Mouse (Mus musculus): Measurements from ENCODE around the gene Mptx1. TPM values are rescaled to one million over a fixed set of nuclear protein-coding genes. Genes with fewer than 3 reads are reported as not detected.
"Not testable (repeated sequence)": the region's sequence is repeated elsewhere in the genome, so short reads cannot be mapped to it uniquely, and the experiment has no call there.

Gene Mptx1
- not detected in 2 replicates for polyA plus RNA-seq (2014; fragmentation: Nextera tagmentation; extraction: Ambion mirVana)

DNA sequence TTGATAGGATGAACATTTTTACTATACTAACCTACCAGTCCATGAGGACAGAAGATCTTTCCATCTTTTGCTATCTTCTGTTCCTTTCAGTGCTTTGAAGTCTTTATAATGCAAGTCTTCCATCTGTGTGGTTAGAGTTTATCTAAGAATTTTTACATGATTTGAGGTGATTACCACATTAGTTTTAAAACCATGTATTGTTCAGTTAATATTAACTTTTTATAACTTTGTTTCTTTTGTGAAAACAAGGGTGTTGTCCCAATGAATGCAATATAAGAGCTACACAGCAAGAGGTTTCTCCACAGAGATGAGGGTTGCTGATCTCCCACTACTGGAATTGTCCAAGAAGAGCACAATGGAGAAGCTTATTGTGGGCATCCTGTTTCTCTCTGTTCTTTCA is at the start of gene Mptx1:
Gene Mptx1, plus strand, starts transcription at position 301 of the 400 bp plus-strand sequence.
- Histone ChIP-seq H3K27ac (ENCODE audit: low read depth, low read length) (no peak within 1 kb of the TSS), H3K36me3 (ENCODE audit: control insufficient read depth, insufficient read depth, low read length) (no peaks in the 10 kb centered on the region)
- ATAC-seq (ENCODE audit: low read depth), result no peak

DNA sequence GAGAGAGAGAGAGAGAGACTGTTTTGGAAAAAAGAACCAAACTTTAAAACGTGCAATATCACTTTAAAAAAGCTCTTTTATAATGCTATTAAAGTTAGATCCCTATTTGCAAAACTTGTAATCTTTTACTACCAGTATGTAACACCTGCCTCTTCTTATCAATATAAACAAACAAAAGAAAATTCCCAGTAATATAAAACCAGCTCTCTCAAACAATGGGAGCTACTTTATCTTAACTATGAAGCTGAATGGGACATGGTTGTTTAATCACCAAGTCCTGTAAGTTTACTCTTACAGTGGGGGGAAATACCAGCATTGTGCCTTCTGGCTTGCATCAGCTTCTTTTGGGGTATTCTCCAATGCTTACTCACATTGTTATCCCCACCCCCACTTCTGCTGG is 27.2 kb upstream of the Mptx1 start:
- Histone ChIP-seq H3K9me3 (ENCODE audit: control insufficient read depth, low read length) (no peaks in the 10 kb centered on the region), H3K4me3 (ENCODE audit: low read depth, low read length) (no peak overlapping the region), H3K9ac (replicated peaks; ENCODE audit: low read depth, low read length) (no peak overlapping the region), H3K27ac (ENCODE audit: low read depth, low read length) (no peak overlapping the region), H3K4me1 (ENCODE audit: control insufficient read depth, insufficient read depth, low read length) (no peaks in the 10 kb centered on the region), H3K4me2 (ENCODE audit: low read depth, low read length) (no peak overlapping the region), H3K36me3 (ENCODE audit: control insufficient read depth, insufficient read depth, low read length) (no peaks in the 10 kb centered on the region), H3K27me3 (ENCODE audit: control insufficient read depth, insufficient read depth, low read length) (no peaks in the 10 kb centered on the region)
- no peak for ATAC-seq (ENCODE audit: low read depth)
- 67% methylated on average over 1 of the region's 1 CpGs for WGBS

More for the DNA sequence above, at the start of gene Mptx1:
- Histone ChIP-seq H3K27me3 (ENCODE audit: control insufficient read depth, insufficient read depth, low read length) (no peaks in the 10 kb centered on the region), H3K4me1 (ENCODE audit: control insufficient read depth, insufficient read depth, low read length) (no peaks in the 10 kb centered on the region), H3K9ac (replicated peaks; ENCODE audit: low read depth, low read length) (no peak within 1 kb of the TSS), H3K4me3 (ENCODE audit: low read depth, low read length) (no peak within 1 kb of the TSS), H3K9me3 (ENCODE audit: control insufficient read depth, low read length) (no peaks in the 10 kb centered on the region), H3K4me2 (ENCODE audit: low read depth, low read length) (no peak within 1 kb of the TSS)

- no peak for ATAC-seq (ENCODE audit: low read depth)
- Histone ChIP-seq H3K4me2 (ENCODE audit: low read depth, low read length) (no peak overlapping the region), H3K9ac (replicated peaks; ENCODE audit: low read depth, low read length) (no peak overlapping the region), H3K9me3 (ENCODE audit: control insufficient read depth, low read length) (no peaks in the 10 kb centered on the region), H3K27ac (ENCODE audit: low read depth, low read length) (no peak overlapping the region), H3K4me1 (ENCODE audit: control insufficient read depth, insufficient read depth, low read length) (no peaks in the 10 kb centered on the region), H3K4me3 (ENCODE audit: low read depth, low read length) (no peak overlapping the region), H3K27me3 (ENCODE audit: control insufficient read depth, insufficient read depth, low read length) (no peaks in the 10 kb centered on the region), H3K36me3 (ENCODE audit: control insufficient read depth, insufficient read depth, low read length) (no peaks in the 10 kb centered on the region)
- 81% methylated on average over 2 of the region's 2 CpGs for WGBS
Measured at GRCm38 (mm10) chr1:174317308-174317707, 13.0 kb upstream of the Mptx1 start.

- H3K27ac ChIP-seq (ENCODE audit: low read depth, low read length); ATAC-seq (ENCODE audit: low read depth); H3K4me3 ChIP-seq (ENCODE audit: low read depth, low read length); H3K9me3 ChIP-seq (ENCODE audit: control insufficient read depth, low read length); H3K4me2 ChIP-seq (ENCODE audit: low read depth, low read length); H3K4me1 ChIP-seq (ENCODE audit: control insufficient read depth, insufficient read depth, low read length); H3K27me3 ChIP-seq (ENCODE audit: control insufficient read depth, insufficient read depth, low read length); H3K36me3 ChIP-seq (ENCODE audit: control insufficient read depth, insufficient read depth, low read length); H3K9ac ChIP-seq (replicated peaks; ENCODE audit: low read depth, low read length): not testable (repeated sequence)
- 85% methylated on average over 1 of the region's 1 CpGs for WGBS
Measured at GRCm38 (mm10) chr1:174353636-174354035, 23.3 kb downstream of the Mptx1 start.

DNA sequence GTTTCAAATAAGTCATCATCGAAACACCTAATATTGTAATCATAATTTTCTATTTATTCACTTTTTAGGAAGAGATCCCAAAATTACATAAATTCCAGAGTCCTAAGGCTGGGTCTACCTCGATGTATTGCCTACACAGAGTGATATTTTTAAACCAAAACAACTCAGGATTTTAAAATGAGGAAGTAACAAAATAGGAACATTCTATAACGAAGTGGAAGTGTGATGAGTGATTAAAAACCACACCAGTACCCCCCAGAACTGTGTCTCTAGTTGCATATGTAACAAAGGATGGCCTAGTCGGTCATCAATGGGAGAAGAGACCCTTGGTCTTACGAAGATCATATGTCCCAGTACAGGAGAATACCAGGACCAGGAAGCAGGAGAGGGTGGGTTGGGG is 24.3 kb downstream of the Mptx1 start:
- Histone ChIP-seq H3K36me3 (ENCODE audit: control insufficient read depth, insufficient read depth, low read length) (no peaks in the 10 kb centered on the region), H3K9ac (replicated peaks; ENCODE audit: low read depth, low read length) (no peak overlapping the region), H3K4me1 (ENCODE audit: control insufficient read depth, insufficient read depth, low read length) (no peaks in the 10 kb centered on the region), H3K4me3 (ENCODE audit: low read depth, low read length) (no peak overlapping the region), H3K27me3 (ENCODE audit: control insufficient read depth, insufficient read depth, low read length) (no peaks in the 10 kb centered on the region), H3K4me2 (ENCODE audit: low read depth, low read length) (no peak overlapping the region), H3K9me3 (ENCODE audit: control insufficient read depth, low read length) (no peaks in the 10 kb centered on the region), H3K27ac (ENCODE audit: low read depth, low read length) (no peak overlapping the region)
- no peak for ATAC-seq (ENCODE audit: low read depth)
- 81% methylated on average over 5 of the region's 5 CpGs for WGBS

DNA sequence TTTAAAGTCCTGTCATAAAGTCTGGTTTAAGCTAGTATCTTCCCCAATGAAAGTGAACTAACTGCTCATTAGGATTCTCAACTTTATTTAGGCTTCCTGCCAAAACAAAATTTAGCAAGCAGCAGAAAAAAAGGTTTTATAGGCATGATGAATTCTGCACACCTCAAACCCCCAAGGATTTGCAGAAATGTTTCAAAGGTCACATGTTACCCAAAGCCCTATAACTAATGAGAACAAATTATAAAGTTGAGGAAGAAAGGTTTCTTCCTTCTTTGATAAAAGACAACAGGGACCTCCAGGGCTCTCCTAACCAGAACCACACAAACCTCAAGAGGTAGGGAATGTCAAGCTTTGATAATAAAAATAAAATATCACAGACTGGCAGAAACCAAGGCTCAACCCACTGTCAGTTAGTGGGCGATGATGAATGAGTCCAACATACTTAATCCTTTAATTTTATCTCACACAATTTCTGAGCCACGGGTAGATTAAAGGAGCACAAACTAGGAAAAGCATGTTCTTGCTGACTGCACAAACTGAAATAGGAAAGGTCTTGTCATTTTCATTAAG is 34.6 kb downstream of the Mptx1 start, which contains the start of gene Olfr417:
Gene Olfr417, plus strand, starts transcription at position 241 of the 570 bp plus-strand sequence.
- Histone ChIP-seq H3K9me3 (ENCODE audit: control insufficient read depth, low read length) (no peaks in the 10 kb centered on the region), H3K36me3 (ENCODE audit: control insufficient read depth, insufficient read depth, low read length) (no peaks in the 10 kb centered on the region), H3K27me3 (ENCODE audit: control insufficient read depth, insufficient read depth, low read length) (no peaks in the 10 kb centered on the region), H3K27ac (ENCODE audit: low read depth, low read length) (no peak within 1 kb of the TSS), H3K4me3 (ENCODE audit: low read depth, low read length) (no peak within 1 kb of the TSS), H3K4me1 (ENCODE audit: control insufficient read depth, insufficient read depth, low read length) (no peaks in the 10 kb centered on the region), H3K4me2 (ENCODE audit: low read depth, low read length) (no peak within 1 kb of the TSS), H3K9ac (replicated peaks; ENCODE audit: low read depth, low read length) (no peak within 1 kb of the TSS)
- ATAC-seq (ENCODE audit: low read depth), result no peak
- WGBS, result 71% methylated on average over 2 of the region's 2 CpGs

DNA sequence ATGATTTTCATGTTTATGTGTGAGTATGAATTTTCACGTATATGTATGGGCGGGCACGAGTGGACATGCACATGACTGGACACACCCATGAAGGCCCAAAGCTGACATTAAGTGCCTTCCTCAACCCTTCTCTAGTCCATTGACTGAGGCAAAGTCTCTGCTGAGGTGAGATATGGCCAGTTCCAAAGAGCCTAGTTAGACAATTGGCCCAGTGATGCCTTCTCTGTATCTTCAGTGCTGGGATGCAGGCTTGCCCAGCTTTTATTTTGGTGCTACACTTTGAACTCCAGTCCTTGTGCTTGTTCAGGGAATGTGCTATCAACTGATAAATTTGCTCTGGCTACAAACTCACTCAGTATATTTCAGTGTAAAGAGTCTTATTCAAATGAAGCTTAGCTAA is 43.5 kb downstream of the Mptx1 start:
- no peaks in the 10 kb centered on the region for H3K4me1 ChIP-seq (ENCODE audit: control insufficient read depth, insufficient read depth, low read length)
- 95% methylated on average over 3 of the region's 3 CpGs for WGBS
- H3K27ac ChIP-seq (ENCODE audit: low read depth, low read length), result no peak overlapping the region
- H3K4me3 ChIP-seq (ENCODE audit: low read depth, low read length), result no peak overlapping the region
- H3K36me3 ChIP-seq (ENCODE audit: control insufficient read depth, insufficient read depth, low read length), result no peaks in the 10 kb centered on the region
- H3K9ac ChIP-seq (replicated peaks; ENCODE audit: low read depth, low read length), result no peak overlapping the region
- H3K4me2 ChIP-seq (ENCODE audit: low read depth, low read length), result no peak overlapping the region
- H3K9me3 ChIP-seq (ENCODE audit: control insufficient read depth, low read length), result no peaks in the 10 kb centered on the region
- no peak for ATAC-seq (ENCODE audit: low read depth)
- H3K27me3 ChIP-seq (ENCODE audit: control insufficient read depth, insufficient read depth, low read length), result no peaks in the 10 kb centered on the region

Other genes starting within 250 kb of the Mptx1 start
- not detected in 2 replicates for gene Olfr429, start 246.2 kb upstream of the Mptx1 start, polyA plus RNA-seq (2014; fragmentation: Nextera tagmentation; extraction: Ambion mirVana)
- not detected in 2 replicates for gene Olfr427, start 233.6 kb upstream of the Mptx1 start, polyA plus RNA-seq (2014; fragmentation: Nextera tagmentation; extraction: Ambion mirVana)
- not detected in 2 replicates for gene Olfr231, start 209.4 kb upstream of the Mptx1 start, polyA plus RNA-seq (2014; fragmentation: Nextera tagmentation; extraction: Ambion mirVana)
- gene Olfr424, start 199.0 kb upstream of the Mptx1 start, polyA plus RNA-seq (2014; fragmentation: Nextera tagmentation; extraction: Ambion mirVana), result not detected in 2 replicates
- not detected in 2 replicates for gene Olfr420, start 174.9 kb upstream of the Mptx1 start, polyA plus RNA-seq (2014; fragmentation: Nextera tagmentation; extraction: Ambion mirVana)
- 0.19 and 0.23 TPM in 2 replicates for gene Spta1, start 157.7 kb upstream of the Mptx1 start, polyA plus RNA-seq (2014; fragmentation: Nextera tagmentation; extraction: Ambion mirVana)
- not detected in 2 replicates for gene Olfr419, start 78.5 kb upstream of the Mptx1 start, polyA plus RNA-seq (2014; fragmentation: Nextera tagmentation; extraction: Ambion mirVana)
- gene Olfr417, start 34.6 kb downstream of the Mptx1 start, polyA plus RNA-seq (2014; fragmentation: Nextera tagmentation; extraction: Ambion mirVana), result not detected in 2 replicates
- gene Olfr248, start 60.5 kb downstream of the Mptx1 start, polyA plus RNA-seq (2014; fragmentation: Nextera tagmentation; extraction: Ambion mirVana), result not detected in 2 replicates
- gene Olfr414, start 93.5 kb downstream of the Mptx1 start, polyA plus RNA-seq (2014; fragmentation: Nextera tagmentation; extraction: Ambion mirVana), result not detected in 2 replicates
- not detected in 2 replicates for gene Olfr220, start 111.6 kb downstream of the Mptx1 start, polyA plus RNA-seq (2014; fragmentation: Nextera tagmentation; extraction: Ambion mirVana)
- gene Fmn2, start 171.3 kb downstream of the Mptx1 start, polyA plus RNA-seq (2014; fragmentation: Nextera tagmentation; extraction: Ambion mirVana), result 11.1 and 14.5 TPM in 2 replicates

Data from neural tube, embryonic 14.5 days (tissue).